Mouse (Mus musculus) T-helper 2 cell (primary cell): Measurements from ENCODE around the gene Rpl22.

Source experiments
- in situ Hi-C: fragments of 300-600 bp; cut with MboI, MseI; formaldehyde crosslinking; loops from one replicate; pipeline ENCODE4 v1.15.1; 2025; ENCODE audit warnings: high pct_unique_total_duplicates

Rpl22 gene

GRCm38 (mm10) chr4:152337772-152338171, 12.2 kb downstream of the Rpl22 start:
- in situ Hi-C loops, result loop anchor here (5.0 kb wide), 1 partner anchor 90 kb away; no protein-coding TSS in a partner anchor

DNA sequence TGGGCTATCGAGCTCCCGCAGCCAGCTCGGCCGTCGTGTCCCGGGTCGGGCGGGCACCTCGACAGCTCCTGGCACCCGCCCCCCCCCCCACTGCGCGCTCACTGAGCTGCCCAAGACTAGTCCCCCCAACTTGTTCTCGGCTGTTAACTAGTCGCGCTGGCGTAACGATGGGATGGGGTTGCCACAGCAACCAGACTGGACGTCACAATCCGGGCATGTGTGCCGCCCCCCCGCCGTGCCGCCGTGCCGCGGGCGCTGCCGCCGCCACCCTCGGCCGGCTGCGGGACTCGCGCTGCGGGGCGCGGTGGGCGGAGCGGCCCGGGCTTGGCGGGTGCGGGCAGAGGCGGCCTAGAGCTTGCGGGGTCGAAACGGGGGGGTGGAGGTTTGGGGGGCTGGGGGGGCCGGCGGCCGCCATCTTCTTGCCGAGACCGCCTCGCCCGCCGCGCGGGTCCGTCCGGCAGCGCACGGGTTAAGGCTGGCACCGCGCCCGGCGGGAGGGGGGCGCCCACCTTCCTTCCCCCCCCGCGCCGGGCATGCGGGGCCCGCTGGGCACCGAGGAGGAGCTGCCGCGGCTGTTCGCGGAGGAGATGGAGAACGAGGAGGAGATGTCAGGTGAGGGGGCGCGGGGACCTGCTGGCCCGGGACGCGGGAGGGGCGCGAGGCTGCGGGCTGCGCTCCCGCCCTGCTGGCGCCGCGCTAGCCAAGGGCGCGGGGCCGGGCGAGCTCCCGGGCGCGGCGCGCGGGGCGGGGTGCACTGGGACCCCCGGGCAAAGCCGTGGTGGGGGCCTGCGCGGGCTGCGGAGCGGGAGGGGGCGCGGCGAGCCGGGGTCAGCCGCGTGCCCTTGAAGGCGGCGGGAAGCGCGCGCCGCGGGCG, 13.1 kb downstream of the Rpl22 start, which contains the start of gene Chd5:
TSS of gene Chd5 (plus strand) at position 233 of the 874 bp plus-strand sequence.
- in situ Hi-C loops, result loop anchor here (5.0 kb wide), 1 partner anchor 89 kb away; no protein-coding TSS in a partner anchor

- in situ Hi-C loops, result loop anchor here (5.0 kb wide), 1 partner anchor 88 kb away; no protein-coding TSS in a partner anchor
Observed at GRCm38 (mm10) chr4:152339293-152339790, 13.8 kb downstream of the Rpl22 start.

DNA sequence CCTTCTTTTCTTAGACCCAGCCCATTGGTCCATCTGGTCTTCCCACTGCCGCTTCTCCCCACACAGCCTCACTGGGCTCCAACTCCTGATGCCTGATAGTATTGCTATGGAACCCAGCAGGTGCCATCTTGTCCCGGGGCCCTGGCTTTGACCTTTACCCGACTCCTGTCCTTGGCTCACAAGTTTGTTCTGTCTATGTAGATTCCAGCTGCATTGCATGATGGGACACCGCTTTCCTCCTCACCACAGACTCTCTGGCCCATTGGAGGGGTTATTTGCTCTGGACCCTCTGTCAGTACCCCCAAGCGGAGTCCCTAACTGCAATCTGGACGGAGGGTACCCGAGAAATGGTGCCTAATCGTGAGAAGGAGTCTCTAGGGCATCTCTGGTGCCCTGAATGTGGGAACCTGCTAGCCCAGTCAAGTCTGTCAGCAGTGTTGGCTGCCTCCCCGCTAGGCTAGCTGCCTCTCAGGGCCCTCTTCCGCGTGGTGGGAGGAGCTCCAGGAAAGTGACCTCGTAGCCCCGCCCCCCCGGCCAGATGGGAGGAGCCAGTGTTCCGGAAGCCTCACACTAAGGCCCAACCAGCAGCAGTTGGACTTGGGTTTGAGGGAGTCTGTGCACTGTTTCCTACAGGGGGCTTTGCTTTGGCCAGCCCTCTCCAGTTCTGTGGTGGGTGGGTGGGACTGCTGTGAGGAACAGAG, 15.2 kb downstream of the Rpl22 start:
- in situ Hi-C loops, result no loop called here

- in situ Hi-C loops, result no loop called here
Observed at GRCm38 (mm10) chr4:152343296-152343695, 17.8 kb downstream of the Rpl22 start.

- in situ Hi-C loops, result no loop called here
Observed at GRCm38 (mm10) chr4:152344651-152345050, 19.1 kb downstream of the Rpl22 start.

GRCm38 (mm10) chr4:152345120-152345889, 19.8 kb downstream of the Rpl22 start:
- in situ Hi-C loops, result no loop called here

DNA sequence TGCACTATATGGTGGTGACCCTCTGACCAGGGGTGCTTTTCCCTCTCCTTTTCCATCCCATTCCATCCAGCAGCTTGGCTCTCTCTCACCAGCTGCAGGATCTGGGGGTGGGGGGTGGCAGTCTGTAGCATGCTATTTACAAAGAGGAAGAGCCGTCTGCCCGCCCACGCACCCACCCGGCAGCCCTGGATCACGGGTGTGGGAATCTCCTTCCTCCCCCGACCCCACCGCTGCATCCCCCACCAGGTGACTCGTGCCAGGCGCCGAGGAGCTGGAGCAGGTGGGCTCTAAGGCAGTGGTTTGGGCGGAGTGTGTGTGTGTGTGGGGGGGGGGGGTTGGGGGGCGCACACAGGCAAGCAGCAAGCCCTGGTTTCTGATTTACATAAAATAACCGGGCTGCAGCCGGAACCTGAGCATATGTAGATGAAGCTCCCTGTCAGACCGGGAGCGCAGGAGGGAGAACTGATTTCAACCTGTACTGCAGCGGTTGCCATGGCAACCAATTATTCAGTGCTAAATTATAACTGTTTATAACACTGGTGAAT, 24.4 kb downstream of the Rpl22 start:
- in situ Hi-C loops, result no loop called here

DNA sequence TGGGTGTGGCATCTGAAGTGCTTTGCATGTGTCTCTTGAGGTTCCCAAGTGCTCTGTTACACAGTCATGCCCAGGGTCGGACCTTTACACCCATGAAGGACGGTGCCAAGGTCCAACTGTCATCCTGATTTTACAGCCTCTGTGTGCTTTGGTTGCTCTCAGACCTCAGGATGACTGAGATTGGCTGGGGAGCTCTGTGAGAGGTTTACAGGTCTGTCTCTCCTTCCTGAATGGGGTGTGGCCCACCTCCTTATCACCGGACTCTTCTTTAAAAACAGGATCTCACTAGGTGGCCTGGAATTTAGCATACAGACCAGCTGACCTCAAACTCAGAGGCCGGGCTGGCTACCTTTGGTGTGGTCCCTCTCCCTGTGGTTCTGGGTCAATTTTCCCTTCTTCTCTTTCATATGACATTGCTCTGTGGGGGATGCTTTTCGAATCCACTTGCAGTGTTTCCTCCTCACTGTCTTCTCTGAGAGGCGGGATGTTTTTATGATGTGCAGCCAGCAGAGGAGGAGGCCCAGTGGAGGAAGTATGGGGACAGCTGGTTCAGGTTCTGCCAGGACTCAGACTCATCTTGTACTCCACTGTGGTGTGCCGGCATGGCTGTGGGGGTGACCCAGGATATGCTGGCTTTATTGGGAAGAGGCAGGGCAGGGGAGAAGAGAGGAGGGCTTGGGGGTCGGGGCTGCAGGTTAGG, 25.3 kb downstream of the Rpl22 start:
- in situ Hi-C loops, result no loop called here

DNA sequence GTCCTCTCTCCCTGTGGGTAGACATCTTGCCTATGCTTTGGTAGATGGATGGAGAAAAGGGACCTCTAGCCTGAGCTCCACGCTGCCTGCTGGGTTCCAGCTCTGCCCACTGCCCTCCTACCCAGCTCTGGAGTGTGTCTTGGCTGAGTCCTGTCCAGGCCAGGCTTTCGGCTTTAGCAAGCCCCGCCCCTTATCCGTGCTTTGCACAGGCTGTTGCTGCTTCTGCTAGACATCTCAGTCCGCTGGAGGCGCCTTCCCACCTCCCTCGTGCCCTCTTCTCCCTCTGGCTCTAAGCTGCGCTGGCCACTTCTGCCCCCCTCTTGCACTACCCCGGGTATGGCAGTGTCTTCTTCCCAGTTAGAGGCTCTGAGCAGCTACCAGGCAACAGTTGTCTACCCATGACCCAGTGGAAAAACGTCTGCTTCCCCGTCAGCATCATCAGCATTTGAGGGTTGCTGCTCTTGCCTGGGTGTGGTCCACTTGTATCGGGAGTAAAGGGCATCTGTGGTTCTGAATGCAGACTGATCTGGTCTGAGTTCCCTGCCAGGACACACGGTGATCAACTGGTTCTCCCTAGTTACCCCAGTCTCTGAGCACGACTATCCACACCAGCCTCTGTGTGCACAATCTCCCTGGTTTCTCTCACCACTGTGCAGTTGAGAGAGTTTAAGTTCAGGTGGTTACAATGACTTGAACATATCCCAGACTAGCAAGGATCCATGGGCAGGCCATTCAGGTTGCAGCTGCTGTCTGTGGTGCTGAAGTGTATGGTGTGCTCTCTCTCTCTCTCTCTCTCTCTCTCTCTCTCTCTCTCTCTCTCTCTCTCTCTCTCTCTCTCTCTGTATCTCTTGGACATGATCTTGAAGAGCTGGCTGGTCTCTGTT, 26.1 kb downstream of the Rpl22 start:
- in situ Hi-C loops, result no loop called here

DNA sequence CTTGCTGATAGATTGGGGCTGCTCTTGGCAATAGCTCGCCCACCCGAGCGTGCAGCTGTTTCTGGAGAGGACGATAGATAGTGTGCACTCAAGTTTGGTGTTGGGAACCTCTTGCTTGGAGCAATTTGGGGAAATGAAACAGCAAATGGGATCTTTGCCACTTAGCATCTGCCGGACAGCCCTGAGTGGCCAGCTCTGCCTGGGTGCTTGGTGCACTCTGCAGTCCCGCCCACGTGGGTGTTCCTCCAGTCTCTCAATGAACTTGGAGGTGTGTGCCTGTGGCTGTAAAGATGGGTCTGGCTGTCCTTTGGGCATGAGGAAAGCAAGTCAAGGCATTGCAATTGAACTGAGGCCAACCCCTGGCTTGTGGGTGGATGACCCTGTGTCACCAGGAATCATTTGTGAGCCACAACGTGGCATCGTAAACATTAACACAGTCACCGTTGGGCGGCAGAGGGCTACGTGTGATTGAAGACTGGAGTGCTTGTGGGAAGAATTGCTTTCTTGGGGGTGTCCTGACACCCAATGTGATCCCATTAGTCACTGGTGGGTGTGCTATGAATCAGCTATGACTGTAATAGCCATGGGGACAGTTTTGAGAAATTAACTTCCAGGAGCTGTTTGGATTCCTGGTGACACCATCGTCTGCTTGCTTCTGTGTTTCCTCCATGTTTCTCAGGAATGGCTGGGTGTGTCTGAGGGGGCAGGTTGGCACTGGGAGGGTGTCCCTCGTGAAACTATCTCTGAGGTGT, 28.5 kb downstream of the Rpl22 start:
- in situ Hi-C loops, result no loop called here

- in situ Hi-C loops, result no loop called here
Observed at GRCm38 (mm10) chr4:152355672-152356071, 30.1 kb downstream of the Rpl22 start.

GRCm38 (mm10) chr4:152359700-152360099, 34.2 kb downstream of the Rpl22 start:
- in situ Hi-C loops, result no loop called here

GRCm38 (mm10) chr4:152360855-152361254, 35.3 kb downstream of the Rpl22 start:
- in situ Hi-C loops, result no loop called here

DNA sequence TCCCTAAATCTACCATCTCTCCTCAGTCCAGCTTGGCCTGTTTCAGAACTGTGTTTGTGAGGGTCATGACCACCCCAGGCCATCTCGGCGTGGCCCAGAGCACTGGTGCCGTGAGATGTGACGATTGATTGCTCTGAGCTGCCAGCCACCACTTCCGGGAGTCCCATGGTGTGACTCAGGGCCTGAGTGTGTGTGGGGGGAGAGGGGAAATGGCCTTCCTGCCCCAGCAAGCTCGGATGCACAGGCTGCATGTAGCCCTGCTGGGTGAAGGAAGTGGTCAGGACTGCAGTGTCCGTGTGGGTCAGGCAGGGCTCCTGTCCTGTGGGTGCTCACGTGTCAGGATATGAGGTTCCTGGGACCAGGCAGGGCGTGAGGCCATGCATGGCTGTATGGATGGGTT, 36.6 kb downstream of the Rpl22 start:
- in situ Hi-C loops, result no loop called here

DNA sequence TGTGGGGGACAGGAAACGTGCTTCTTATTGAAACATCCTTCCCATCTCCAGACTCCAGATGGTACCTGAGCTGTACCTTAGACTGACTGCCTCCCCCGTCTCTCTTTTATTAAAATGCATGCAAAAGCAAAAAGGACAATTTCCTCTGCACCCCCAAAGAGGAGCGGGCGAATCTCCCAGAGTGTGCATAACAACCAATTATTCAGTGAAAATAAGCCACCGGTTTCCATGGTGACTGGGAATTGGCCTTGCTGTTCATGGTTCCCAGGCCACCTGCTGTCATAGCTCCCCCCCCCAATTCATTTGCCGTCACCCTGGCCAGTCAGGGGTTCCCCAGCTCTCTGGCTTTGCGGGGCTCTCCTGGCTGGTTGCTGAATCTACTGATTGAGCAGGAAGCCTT, 39.7 kb downstream of the Rpl22 start:
- in situ Hi-C loops, result no loop called here

DNA sequence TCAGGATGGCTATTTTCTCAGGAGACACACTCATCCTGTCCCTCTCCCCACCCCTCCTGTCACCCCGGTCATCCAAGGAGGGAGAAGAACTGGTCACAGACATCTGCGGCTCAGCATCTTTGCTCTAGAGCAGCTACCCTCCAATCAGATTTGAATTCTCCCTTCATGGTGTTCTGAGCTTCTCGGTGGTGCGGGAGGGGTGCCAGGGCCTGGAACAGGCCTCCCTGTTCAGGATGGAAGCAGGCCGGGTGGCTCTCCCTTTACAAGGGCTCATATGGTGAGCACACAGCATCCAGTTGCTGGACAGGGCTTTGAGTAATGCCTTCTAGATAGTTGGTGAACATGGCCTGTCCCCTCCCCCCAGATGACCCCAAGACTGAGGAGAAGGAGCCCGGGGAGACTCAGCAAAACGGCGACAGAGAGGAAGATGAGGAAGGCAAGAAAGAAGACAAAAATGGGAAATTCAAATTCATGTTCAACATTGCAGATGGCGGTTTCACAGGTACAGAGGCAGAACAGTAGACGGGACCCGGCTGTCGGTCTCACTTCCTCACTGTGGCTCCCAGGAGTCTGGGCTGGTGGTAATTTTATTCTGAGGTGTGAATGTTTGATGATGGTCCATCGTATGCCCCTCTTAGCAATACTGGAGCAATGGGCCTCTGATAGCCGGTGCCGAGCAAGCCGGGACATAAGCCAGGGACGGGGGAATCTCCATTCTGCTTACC, 57.1 kb downstream of the Rpl22 start:
- in situ Hi-C loops, result no loop called here
